Mouse (Mus musculus): ENCODE data around the gene Eva1a. TPM values are rescaled to one million over a fixed set of nuclear protein-coding genes. Genes with fewer than 3 reads are reported as not detected.

Gene Eva1a
- polyA plus RNA-seq, 1 experiment, result 34.3 TPM

- TF ChIP-seq POLR2A (IDR thresholded peaks at IDR 0.05; ENCODE audit: low read depth, low read length) (no peak), CTCF (conservative IDR thresholded peaks at IDR 0.05; ENCODE audit: insufficient read depth, insufficient read length, low read depth, low read length) (no peak)
- DNase-seq, result peak; percentile 44
- Histone ChIP-seq H3K4me1 (ENCODE audit: control insufficient read depth, insufficient read depth, low read length) (peaks cover 8% of the 10 kb centered on the region; the same call in 1 of the 2 replicates), H3K4me3 (ENCODE audit: insufficient read depth, low read depth, low read length) (no peak overlapping the region), H3K27ac (ENCODE audit: insufficient read depth, low read depth, low read length) (peak overlapping the region; percentile 12; the same call in 1 of the 2 replicates), H3K36me3 (ENCODE audit: control insufficient read depth, insufficient read depth, low read length) (no peaks in the 10 kb centered on the region; the same call in 1 of the 2 replicates), H3K27me3 (replicated peaks; ENCODE audit: control insufficient read depth, insufficient read depth, low read length) (no peaks in the 10 kb centered on the region)
- 68% methylated on average over 8 of the region's 8 CpGs for WGBS
Observed at GRCm38 (mm10) chr6:82066515-82067081, 25.8 kb downstream of the Eva1a start.

DNA sequence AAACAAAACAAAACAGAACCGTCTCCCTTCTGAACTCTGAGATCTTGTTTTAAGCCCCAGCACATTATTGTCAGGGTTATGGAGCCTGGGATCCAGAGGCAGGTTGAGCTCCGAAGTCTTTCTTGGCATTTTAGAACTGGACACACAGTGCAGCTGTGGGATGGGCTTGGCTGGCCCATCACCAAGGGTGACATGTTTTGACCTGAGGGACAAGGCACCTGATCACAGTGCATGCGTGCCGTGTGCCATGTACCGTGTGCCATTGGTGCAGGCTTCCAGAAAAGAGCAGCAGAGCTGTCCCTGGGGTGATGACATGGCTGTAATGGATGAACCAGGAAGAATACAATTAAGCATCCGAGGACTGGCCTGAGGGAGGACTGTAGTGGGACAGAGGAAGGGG, 29.6 kb downstream of the Eva1a start:
- WGBS, result 60% methylated on average over 6 of the region's 6 CpGs

DNA sequence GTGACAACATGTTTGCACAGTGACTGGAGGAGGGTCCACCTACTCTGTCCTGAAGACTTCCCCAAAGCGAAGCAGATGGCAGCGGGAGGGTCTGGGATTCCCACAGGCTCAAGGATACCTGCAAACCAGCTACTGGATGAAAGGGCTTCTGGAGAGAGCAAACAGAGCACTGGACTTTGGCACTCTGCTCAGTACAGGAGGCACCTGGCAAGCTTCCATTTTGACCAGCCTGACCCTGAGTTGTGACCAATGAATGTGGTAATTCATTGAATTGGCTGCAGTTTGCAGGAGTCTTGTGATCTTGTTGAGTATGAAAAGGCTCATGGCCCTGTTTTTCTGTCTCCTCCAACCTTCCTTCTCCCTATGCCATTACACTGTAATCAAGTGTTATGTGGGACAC, 32.2 kb downstream of the Eva1a start:
- no peak for TF ChIP-seq CTCF (conservative IDR thresholded peaks at IDR 0.05; ENCODE audit: insufficient read depth, insufficient read length, low read depth, low read length)
- no peak for TF ChIP-seq POLR2A (IDR thresholded peaks at IDR 0.05; ENCODE audit: low read depth, low read length)
- Histone ChIP-seq H3K27me3 (replicated peaks; ENCODE audit: control insufficient read depth, insufficient read depth, low read length) (no peaks in the 10 kb centered on the region), H3K4me3 (ENCODE audit: insufficient read depth, low read depth, low read length) (no peak overlapping the region), H3K36me3 (ENCODE audit: control insufficient read depth, insufficient read depth, low read length) (peaks cover 2% of the 10 kb centered on the region; the same call in 1 of the 2 replicates), H3K27ac (ENCODE audit: insufficient read depth, low read depth, low read length) (peak overlapping the region; percentile 85), H3K4me1 (ENCODE audit: control insufficient read depth, insufficient read depth, low read length) (peaks cover 12% of the 10 kb centered on the region; the same call in 1 of the 2 replicates)
- 57% methylated on average over 2 of the region's 2 CpGs for WGBS
- DNase-seq, result peak; percentile 96

More for the DNA sequence above, 29.6 kb downstream of the Eva1a start:
- no peak overlapping the region for H3K27ac ChIP-seq (ENCODE audit: insufficient read depth, low read depth, low read length)
- TF ChIP-seq CTCF (conservative IDR thresholded peaks at IDR 0.05; ENCODE audit: insufficient read depth, insufficient read length, low read depth, low read length) (no peak), POLR2A (IDR thresholded peaks at IDR 0.05; ENCODE audit: low read depth, low read length) (no peak)
- H3K4me1 ChIP-seq (ENCODE audit: control insufficient read depth, insufficient read depth, low read length), result peaks cover 6% of the 10 kb centered on the region; the same call in 1 of the 2 replicates
- DNase-seq, result peak; percentile 49
- no peaks in the 10 kb centered on the region for H3K27me3 ChIP-seq (replicated peaks; ENCODE audit: control insufficient read depth, insufficient read depth, low read length)
- no peak overlapping the region for H3K4me3 ChIP-seq (ENCODE audit: insufficient read depth, low read depth, low read length)
- H3K36me3 ChIP-seq (ENCODE audit: control insufficient read depth, insufficient read depth, low read length), result no peaks in the 10 kb centered on the region; the same call in 1 of the 2 replicates

GRCm38 (mm10) chr6:82073567-82073966, 32.7 kb downstream of the Eva1a start:
- Histone ChIP-seq H3K4me3 (ENCODE audit: insufficient read depth, low read depth, low read length) (no peak overlapping the region), H3K27me3 (replicated peaks; ENCODE audit: control insufficient read depth, insufficient read depth, low read length) (no peaks in the 10 kb centered on the region), H3K36me3 (ENCODE audit: control insufficient read depth, insufficient read depth, low read length) (peaks cover 2% of the 10 kb centered on the region; the same call in 1 of the 2 replicates), H3K4me1 (ENCODE audit: control insufficient read depth, insufficient read depth, low read length) (peaks cover 12% of the 10 kb centered on the region; the same call in 1 of the 2 replicates), H3K27ac (ENCODE audit: insufficient read depth, low read depth, low read length) (peak overlapping the region; percentile 74)
- DNase-seq, result peak; percentile 86
- 36% methylated on average over 3 of the region's 3 CpGs for WGBS
- no peak for TF ChIP-seq POLR2A (IDR thresholded peaks at IDR 0.05; ENCODE audit: low read depth, low read length)
- no peak for TF ChIP-seq CTCF (conservative IDR thresholded peaks at IDR 0.05; ENCODE audit: insufficient read depth, insufficient read length, low read depth, low read length)

DNA sequence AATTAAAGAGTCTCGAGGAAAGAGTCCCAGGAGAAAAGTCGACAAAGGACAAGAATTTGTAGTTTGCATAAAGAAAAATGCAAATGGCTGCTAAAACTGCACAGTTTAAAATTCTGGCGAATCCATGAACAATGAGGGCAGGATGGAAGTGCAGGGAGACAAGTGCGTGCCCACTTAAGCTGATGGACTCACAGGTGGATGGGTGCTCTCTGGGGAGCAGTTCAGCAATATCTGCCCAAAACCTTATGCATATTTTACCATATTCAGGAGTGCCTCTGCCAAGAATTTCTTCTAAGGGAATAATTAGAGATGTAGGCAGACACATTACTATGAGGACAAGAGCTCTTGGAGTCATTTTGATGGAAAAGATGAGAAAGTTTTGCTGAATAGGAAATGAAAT, 35.5 kb downstream of the Eva1a start:
- Histone ChIP-seq H3K36me3 (ENCODE audit: control insufficient read depth, insufficient read depth, low read length) (peaks cover 3% of the 10 kb centered on the region; the same call in 1 of the 2 replicates), H3K27ac (ENCODE audit: insufficient read depth, low read depth, low read length) (no peak overlapping the region), H3K4me1 (ENCODE audit: control insufficient read depth, insufficient read depth, low read length) (peaks cover 12% of the 10 kb centered on the region; the same call in 1 of the 2 replicates), H3K4me3 (ENCODE audit: insufficient read depth, low read depth, low read length) (no peak overlapping the region), H3K27me3 (replicated peaks; ENCODE audit: control insufficient read depth, insufficient read depth, low read length) (no peaks in the 10 kb centered on the region)
- TF ChIP-seq POLR2A (IDR thresholded peaks at IDR 0.05; ENCODE audit: low read depth, low read length), result no peak
- no peak for TF ChIP-seq CTCF (conservative IDR thresholded peaks at IDR 0.05; ENCODE audit: insufficient read depth, insufficient read length, low read depth, low read length)
- no peak for DNase-seq
- WGBS, result 79% methylated on average over 4 of the region's 4 CpGs

- TF ChIP-seq CTCF (conservative IDR thresholded peaks at IDR 0.05; ENCODE audit: insufficient read depth, insufficient read length, low read depth, low read length) (no peak), POLR2A (IDR thresholded peaks at IDR 0.05; ENCODE audit: low read depth, low read length) (no peak)
- H3K4me1 ChIP-seq (ENCODE audit: control insufficient read depth, insufficient read depth, low read length), result peaks cover 6% of the 10 kb centered on the region; the same call in 1 of the 2 replicates
- peaks cover 3% of the 10 kb centered on the region; the same call in 1 of the 2 replicates for H3K36me3 ChIP-seq (ENCODE audit: control insufficient read depth, insufficient read depth, low read length)
- WGBS, result 76% methylated on average over 4 of the region's 4 CpGs
- no peak overlapping the region for H3K27ac ChIP-seq (ENCODE audit: insufficient read depth, low read depth, low read length)
- H3K27me3 ChIP-seq (replicated peaks; ENCODE audit: control insufficient read depth, insufficient read depth, low read length), result no peaks in the 10 kb centered on the region
- no peak for DNase-seq
- H3K4me3 ChIP-seq (ENCODE audit: insufficient read depth, low read depth, low read length), result no peak overlapping the region
Observed at GRCm38 (mm10) chr6:82078875-82079274, 38.0 kb downstream of the Eva1a start.

DNA sequence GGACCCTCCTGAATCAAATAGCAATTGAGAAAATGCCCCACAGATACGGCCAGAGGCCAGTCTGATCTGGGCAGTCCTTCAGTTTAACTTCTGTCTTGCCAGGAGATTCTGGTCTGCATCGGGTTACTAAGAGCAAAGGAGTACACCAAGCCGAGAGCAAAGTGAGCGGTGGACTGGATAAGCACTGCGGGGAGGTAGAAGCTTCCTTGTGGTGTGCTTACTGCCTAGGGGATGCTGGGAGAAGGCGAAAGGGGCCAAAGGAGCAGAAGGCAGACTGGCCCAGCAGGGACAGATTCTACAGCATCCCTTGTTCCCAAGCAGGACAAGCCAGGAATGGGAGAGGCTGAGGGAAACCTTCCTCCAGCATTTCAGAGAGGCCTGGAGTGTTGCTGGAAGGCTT, 42.8 kb downstream of the Eva1a start:
- no peak overlapping the region for H3K27ac ChIP-seq (ENCODE audit: insufficient read depth, low read depth, low read length)

More for the DNA sequence above, 42.8 kb downstream of the Eva1a start:
- TF ChIP-seq POLR2A (IDR thresholded peaks at IDR 0.05; ENCODE audit: low read depth, low read length), result no peak
- TF ChIP-seq CTCF (conservative IDR thresholded peaks at IDR 0.05; ENCODE audit: insufficient read depth, insufficient read length, low read depth, low read length), result no peak
- WGBS, result 67% methylated on average over 6 of the region's 6 CpGs
- Histone ChIP-seq H3K4me3 (ENCODE audit: insufficient read depth, low read depth, low read length) (no peak overlapping the region), H3K27me3 (replicated peaks; ENCODE audit: control insufficient read depth, insufficient read depth, low read length) (no peaks in the 10 kb centered on the region), H3K36me3 (ENCODE audit: control insufficient read depth, insufficient read depth, low read length) (peaks cover 2% of the 10 kb centered on the region; the same call in 1 of the 2 replicates), H3K4me1 (ENCODE audit: control insufficient read depth, insufficient read depth, low read length) (no peaks in the 10 kb centered on the region)
- no peak for DNase-seq
